Mouse (Mus musculus): ENCODE measurements around the gene Gm45213.

The Gm45213 gene

DNA sequence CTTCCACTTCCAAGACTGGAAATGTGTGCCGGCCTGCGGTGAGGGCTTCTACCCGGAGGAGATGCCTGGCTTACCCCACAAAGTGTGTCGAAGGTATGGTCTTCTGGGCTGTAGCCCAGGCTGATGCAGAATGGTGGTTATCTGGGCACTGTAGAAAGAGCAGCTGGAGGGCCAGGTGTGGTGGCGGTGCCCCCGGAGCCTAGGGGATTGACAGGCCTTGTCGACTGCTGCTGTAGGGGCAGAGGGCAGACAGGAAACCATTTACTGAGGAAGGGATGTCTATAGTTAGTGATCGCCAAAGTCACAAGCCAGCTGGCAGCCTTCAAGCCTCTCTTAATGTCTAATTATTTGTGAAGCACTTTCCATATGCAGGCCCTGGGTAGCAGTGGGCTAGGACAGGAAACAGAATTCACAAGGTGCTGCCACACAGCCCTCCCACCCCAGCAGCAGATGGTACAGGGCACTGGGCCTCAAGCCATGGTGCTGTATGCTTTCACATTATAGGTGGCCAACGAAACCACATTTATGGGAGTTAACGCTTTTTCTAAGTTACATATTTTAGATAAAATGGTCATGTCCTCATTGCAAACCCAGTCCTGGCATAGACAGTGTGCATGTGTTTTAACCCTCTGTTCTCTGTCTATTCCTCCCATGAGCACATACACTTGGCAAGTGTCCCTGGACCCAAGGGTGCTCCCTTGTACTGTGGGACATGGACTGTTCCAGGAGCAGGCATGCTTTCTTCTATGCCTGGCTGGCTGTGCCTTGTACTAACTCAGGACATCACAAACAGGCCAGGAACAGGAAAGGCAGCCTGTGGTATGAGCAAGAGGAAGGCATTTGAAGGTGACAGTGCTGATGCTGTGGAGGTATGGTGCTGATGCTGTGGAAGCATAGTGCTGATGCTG, at the start of gene Gm45213:
Gene Gm45213 (plus strand): TSS at position 51 of the 908 bp plus-strand sequence.
- DNase-seq (ENCODE audit: low spot score in 2 of 2) = no peak

DNA sequence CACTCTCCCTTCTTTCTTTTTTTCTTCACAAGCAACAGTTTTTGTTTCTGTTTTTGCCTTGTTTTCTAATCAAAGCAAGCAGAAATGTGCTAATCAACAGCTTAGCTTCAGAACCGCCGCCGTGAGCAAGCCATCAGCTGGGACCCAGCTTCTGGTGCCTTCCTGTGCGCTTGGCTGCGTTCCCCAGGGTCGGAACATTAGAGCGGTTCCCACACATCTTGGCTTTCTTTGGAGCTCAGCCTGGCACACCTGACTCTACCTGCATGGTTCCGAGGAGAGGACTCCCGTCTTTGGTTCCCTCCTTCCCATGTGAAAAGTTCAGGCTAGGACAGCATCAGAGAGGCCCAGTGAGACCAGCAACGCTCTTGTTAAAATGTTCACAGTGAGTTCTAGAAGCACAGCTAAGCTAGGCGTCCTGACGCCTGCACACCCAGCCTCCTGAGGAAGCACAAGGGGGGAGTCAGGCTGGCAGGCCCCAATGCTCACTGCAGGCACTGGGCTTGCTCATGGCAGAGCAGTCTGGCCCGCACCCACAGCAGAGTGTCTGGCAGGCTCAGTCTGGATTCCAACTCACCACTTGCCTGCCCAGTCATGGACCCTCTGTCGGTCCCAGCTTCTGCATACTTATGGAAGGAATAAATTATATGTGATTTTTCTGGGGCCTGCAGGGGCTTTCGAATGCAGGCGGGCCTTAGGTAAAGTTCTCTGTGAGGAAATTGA, 42.2 kb upstream of the Gm45213 start:
- DNase-seq (ENCODE audit: low spot score in 2 of 2) = no peak

DNA sequence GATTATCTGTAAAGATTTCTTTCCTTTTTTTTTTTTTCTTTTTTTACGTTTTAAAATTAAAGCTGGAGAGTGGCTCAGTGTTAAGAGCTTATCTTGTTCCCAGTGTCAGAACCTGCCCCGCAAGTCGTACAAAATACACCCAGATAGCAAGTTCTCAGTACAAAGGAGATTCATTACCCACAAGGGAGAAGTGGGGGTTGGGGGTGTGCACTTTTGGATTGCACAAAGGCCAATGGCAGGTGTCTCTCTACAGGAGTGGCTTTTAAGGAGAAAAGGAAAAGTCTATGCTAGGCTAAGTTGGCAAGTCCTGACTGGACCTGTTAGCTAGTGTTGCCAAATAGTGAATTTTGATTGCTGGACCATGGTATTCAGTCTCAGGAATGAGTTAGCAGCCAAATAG, 41.6 kb upstream of the Gm45213 start:
- no peak for DNase-seq (ENCODE audit: low spot score in 2 of 2)

DNA sequence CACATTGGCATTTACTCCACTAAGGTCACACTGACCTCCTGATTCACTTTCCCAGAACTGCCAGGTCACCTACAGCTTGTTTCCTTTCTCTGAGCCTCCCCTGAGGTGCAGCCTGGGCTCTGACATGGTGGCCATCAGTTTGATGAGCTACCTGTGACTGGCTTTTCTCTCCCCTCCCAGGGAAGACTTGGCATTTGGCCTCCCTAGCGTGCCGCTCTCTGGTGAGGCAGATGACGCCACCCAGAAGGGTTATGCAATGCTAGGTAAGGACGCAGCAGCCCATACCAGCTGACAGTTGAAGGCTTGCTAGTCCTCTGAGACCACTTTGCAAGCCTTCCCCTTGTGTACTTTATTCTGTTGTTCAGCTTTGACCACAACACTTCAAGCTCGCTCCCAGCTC, 40.0 kb upstream of the Gm45213 start:
- DNase-seq (ENCODE audit: low spot score in 2 of 2) = no peak

DNA sequence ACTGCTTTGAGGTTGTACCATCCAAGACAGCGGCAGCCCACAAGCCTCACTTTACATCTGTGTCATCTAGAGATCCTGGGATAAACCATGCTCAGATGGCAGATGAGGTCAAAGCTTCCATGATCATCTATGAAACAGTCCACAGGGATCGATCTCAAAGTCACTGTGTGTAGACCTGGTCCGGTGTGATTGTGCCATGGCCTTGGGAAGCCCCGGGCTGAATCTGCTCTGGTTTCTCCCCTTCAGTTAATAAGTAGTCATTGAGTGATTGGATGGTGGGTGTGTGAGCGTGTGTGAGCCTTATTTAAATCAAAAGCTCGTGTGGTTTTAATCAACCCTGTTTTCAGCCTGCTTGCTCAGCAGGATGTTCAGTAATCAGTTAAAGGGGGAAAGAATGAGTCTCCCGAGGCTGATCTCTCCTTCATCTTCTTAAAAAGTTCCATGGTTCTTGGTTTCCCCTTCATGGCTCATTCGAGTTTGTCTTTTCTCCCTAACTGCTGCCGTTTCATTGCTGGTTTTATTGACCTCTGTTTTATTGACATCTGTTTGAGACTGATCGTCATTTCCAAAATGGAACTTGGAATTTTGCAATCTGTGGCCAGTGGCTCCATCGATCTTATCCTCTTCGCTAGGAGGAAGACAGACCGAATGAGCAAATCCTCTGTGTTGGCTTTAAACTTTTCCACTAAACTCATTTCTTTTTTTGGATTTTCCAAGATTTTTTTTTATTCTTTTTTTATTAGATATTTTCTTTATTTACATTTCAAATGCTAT, 39.4 kb upstream of the Gm45213 start:
- no peak for DNase-seq (ENCODE audit: low spot score in 2 of 2)

DNA sequence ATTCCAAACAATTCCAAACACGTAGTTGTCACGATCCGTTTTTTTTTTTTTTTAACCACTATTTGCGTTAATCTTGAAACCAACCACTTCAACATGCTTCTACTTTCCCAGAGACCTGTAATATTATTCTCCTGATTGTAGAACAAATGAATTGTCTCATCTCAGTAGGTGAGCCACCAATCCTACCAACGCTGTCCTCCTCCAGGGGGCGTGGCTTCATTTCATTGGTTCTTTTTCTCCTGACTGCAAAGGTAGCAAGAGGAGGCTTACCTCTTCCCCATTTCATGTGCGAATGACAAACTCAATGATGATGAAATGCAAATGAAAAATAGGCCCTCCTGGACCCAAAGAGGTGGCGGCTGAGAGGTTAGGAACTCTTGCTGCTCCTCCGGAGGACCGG, 38.3 kb upstream of the Gm45213 start:
- no peak for DNase-seq (ENCODE audit: low spot score in 2 of 2)

DNA sequence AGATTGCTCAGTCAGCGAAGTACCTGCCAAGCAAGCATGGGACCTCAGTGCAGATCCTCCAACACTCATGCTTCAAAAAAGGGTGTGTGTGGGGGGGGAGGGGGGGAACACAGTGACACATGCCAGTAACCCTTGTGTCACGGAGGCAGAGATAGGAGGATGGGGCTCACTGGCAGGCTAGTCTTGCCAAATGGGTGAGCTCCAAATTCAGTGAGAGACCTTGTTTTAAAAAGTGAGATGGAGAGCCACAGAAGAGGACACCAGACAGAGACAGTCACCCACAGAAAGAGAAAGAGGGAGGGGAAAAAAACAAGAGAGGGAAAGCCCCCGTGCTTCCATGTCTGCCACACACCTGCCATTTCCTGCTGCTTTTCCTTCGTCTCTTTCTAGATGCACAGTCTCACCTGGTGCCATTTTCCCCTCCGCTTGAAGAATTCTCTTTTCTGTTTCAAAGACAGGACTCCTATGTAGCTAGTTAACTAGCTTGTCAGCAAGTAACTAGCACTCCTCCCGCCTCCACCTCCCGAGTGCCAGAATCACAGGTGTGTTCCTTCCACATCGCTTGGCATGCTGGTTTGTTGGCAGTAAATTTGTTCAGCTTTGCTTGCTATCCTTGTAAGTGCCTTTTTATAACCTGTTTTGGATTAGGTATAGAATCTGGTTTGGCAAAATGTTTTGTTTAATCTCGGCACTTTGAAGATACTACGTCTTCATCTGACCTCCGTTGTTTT, 35.1 kb upstream of the Gm45213 start:
- DNase-seq (ENCODE audit: low spot score in 2 of 2) = no peak

DNA sequence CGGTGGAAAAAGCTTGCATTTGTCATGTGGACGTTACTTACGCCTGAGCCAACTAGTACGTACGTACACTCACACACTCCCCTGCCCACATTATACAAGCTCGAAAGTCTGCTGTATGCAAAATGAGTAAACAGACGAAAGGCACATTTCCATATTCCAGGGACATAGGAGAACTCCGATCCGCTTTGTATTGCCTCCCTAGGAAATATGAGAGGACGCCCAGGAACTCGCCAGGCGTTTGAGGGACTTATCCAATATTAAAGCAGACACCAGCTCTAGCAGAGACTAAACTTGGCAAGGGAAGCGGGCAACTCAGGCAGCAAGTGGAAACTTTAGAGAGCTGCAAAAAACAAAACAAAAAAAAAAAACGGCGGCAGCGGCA, 34.5 kb upstream of the Gm45213 start:
- DNase-seq (ENCODE audit: low spot score in 2 of 2) = no peak

DNA sequence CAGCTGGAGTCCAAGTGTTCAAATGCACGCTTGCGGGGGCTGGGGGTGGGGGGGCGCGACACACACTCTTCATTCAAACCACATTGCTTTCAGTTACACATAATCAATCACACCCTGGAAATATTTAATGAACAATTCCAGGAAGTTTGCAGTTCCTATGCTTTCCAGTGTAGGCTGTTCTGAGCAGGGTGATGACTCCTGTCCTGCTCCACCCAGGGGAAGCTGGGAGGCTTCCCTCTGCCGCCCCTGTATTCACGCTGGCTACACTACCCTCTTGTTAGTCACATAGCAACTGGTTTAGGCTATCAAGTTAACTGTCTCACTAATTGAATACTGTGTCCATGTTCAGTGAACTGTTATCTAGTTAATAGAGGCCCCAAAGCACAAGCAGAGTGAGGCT, 32.9 kb upstream of the Gm45213 start:
- DNase-seq (ENCODE audit: low spot score in 2 of 2) = no peak

DNA sequence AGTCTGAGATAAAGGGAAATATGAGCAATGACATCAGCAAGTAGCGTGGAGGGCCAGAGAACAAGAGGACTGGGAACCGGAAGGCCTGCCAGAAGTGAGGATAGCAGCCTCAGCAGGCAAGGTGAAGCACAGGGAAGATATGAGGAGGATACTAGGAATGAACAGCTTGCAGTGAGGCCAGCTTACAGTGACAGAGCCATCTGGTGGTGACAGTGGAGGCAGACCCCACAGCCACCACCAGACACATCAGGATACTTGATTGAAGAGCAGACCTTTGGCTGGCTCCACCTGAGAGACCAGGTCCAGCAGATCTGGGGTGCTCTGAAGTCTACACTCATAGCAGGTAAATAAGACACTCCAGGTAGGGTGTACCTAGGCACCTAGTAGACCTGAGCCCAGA, 15.7 kb upstream of the Gm45213 start:
- DNase-seq (ENCODE audit: low spot score in 2 of 2) = no peak

DNA sequence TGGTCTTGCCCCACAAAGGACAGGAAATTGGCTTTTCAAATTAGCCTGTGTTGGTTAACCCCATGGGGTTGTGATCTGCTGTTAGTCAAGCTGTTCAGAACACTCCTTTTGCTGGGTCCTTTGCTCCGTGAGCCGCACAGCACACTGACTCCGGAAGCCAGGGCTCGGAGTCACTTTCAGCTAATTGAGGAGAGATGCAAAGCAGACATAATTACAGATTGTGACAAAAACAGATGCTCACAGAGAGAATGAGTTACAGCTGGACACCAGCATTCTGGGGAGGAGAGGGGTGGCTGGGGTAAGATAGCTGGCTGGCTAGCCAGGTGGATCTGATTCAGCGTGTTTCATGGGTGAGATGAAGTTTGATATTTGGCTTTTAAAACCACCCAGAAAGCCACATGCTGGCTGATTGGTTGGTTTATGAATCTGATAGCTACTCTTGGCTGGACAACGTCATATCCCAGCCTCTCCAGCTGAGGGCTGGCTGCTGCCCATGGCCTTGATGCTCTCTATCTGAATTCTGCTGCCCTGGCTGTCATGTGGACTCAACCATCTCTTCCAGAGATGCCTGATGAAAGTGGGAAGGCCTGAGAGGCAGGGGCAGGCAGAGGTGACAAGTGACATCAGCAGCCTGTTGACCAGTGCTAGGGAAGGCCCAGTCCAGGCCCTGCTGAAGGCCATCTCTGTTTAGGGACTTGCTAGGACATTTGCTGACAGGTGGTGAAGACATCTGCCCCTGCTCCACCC, 14.5 kb upstream of the Gm45213 start:
- DNase-seq (ENCODE audit: low spot score in 2 of 2) = no peak

DNA sequence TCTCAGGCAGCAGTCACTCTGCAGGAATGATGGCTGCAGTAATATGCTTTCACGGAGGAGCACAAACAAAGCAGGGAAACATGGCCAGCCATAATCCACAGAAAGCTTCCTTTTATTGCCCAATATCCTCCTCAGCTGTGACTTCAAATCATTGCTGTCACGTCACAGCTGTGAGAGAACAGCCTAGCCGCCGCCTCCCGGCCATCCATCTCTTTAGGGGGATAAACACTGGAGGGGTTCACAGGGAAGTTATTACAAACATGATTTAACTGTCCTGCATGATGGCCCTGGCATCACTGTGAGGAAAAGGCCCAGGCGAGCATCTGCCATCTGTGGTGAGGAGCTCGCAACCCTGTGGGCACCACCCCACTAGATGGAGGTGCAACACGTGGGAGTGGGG, 6.6 kb upstream of the Gm45213 start:
- DNase-seq (ENCODE audit: low spot score in 2 of 2) = no peak

DNA sequence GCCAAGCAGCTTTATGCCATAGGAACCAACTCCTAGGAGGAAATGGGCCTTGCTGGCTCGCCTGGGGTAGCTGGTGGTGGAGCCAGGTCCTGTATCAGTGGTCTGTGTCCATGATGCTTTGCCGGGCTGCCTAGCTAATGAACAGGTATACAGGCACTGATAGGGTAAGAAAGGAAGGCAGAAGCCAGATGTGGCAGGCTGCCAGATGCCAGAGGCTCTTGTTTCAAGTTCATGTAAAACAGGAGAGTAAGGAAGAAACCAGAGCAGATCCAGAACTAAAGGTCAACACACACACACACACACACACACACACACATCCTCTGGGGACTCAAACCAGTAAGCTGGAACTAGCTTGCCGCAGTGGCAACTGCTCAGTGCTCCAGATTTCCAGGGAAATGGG, 5.1 kb upstream of the Gm45213 start:
- no peak for DNase-seq (ENCODE audit: low spot score in 2 of 2)

DNA sequence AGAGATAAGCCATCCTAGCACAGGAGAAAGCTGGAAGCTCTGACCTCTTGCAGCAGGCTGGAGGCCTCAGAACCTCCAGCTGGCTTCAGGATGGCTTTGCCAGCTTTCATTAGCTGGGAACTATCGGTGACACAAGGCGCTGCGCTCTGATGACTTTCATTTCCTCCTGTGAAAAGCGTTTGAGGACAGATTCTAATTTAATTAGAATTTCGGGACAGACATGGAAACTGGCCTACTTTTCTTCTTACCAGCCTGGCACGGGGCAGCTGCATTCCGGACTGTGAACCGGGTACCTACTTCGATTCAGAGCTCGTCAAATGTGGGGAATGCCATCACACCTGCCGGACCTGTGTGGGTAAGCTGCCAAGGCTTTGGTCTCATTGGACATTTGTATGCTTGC, 4.7 kb upstream of the Gm45213 start:
- DNase-seq (ENCODE audit: low spot score in 2 of 2) = no peak

DNA sequence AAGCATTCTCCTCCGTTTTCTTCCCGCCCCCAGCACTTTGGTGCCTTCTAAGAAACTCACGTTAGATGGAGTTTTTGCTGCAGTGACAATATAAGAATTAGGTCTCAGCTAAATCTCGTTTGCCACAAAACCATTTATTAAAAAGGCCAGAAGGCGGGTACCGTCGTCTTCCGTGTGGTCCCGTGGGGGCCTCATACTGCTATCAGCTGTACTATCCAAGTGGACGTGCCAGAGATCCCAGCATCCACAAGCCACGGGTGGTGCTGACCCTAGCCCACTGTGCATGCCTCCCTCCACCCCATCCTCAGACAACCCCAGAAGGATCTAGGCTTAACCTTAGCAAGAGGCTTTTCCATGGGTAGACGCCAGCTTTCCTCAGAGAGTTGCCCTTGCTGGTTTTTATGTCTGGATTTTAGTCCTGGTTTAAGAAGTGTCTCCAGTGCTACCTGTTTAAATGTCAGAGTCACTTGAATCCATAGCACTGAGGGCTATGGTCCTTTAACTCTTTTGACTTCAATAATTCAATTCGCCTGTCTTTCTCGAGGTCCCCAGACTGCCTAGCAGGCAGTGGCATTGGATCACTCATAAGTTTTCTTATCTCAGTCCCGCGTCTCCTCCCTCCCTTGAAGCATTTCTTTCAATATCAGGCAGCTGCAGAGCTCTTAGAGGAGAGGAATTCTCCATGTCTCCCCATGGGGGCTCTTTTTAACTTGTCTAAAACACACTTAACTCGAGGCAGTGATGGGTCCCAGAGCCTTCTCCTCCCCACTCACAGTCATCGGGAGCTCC, 3.2 kb upstream of the Gm45213 start:
- DNase-seq (ENCODE audit: low spot score in 2 of 2) = no peak

DNA sequence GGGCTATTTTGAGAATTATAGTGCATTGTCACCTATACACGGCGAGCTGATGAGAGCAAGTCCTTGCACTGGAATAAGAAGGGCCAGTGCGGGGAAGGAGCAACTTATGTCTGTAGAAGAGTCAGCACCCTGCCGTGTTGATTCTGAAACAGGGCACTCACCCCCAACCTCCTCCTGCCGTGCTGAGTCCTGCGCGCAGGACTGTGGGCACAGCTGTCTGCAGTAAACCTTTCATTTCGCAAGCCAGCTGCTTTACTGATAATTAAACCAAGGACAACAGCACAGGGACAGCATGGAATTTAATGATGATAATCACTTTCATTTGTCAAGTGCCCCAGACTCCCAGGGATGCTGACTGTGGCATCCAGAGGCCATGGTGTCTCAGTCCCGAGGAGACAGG, 1.2 kb downstream of the Gm45213 start:
- DNase-seq (ENCODE audit: low spot score in 2 of 2) = no peak

DNA sequence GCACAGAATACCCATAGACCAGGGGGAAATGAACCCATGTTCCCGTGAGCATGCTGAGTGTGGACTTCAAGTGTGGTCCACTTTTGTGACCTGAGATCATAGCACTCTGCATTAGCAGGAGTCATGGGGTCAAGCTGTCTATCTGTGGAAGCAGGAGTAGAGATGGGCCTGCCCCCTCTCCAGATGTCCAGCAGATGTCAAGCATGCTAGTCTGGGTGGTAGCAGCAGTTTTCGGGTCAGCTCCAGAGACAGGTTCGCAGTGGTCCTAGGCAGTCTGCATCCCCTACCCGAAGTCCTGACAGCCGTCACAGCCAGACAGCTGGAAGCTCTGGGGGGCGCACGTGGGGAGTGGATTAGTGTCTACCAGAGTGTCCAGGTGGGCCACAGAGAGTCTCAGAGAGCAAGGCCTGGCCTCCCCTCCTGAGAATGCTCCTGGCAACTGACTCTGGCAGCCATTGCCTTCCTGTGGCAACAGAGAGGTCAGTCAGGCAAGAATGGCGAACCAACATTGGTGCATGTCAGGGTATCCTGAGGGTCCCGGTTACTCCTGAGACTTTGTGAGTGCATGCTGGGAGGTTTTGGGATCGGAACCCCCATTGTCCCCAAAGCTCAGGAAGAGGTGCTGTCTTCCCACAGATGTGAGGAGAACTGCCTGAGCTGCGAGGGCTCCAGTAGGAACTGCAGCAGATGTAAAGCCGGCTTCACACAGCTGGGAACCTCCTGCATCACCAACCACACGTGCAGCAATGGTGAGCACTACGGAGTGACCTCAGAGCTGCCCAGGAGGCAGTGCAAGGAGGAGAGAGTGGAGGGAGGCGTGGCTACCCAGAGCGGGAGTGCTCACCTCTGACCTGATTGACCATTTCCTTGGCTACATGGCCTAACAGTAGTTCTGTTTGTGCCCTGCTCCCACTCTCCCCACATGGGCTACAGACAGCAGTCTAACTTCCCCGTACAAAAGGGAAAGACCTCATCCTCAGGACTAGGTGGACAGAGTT, 3.8 kb downstream of the Gm45213 start:
- DNase-seq (ENCODE audit: low spot score in 2 of 2) = no peak

DNA sequence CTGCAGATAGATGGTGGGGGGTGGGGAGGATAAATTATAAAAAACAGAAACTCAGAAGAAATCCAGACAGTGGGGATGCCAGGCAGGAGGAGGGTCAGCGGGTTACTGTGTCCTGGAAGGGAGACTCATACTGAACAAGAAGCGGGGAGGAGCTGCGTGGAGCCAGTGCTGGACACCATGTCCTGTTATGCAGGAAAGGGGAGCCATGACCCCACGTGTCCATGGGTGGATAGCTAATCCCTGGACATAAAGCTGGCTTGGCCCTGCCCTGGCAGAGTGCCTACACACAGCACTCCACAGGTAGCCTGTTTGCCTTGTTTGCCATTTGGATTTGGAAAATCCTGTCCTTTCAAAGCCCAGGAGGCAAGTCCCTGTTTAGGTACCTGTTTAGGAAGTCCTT, 4.6 kb downstream of the Gm45213 start:
- no peak for DNase-seq (ENCODE audit: low spot score in 2 of 2)

Measured in natural killer cell, adult 2 months (primary cell).